Mouse (Mus musculus): ENCODE results near the gene Nubp2. TPM values are rescaled to one million over a fixed set of nuclear protein-coding genes. Genes with fewer than 3 reads are reported as not detected.
A peak's percentile ranks its signal among the peaks of the same experiment; 100 is the strongest.

Nubp2 gene
- polyA plus RNA-seq, 1 experiment, result 38.4 TPM

GRCm38 (mm10) chr17:24913984-24914383 lies 27.8 kb upstream of the Nubp2 start:
- no peak for TF ChIP-seq CTCF (conservative IDR thresholded peaks at IDR 0.05; ENCODE audit: insufficient read depth, insufficient read length, low read depth, low read length)
- TF ChIP-seq POLR2A (IDR thresholded peaks at IDR 0.05; ENCODE audit: low read depth, low read length), result no peak
- H3K27ac ChIP-seq (ENCODE audit: insufficient read depth, low read depth, low read length), result no peak overlapping the region
- no peaks in the 10 kb centered on the region for H3K4me1 ChIP-seq (ENCODE audit: control insufficient read depth, insufficient read depth, low read length)
- no peak for DNase-seq
- no peak overlapping the region for H3K4me3 ChIP-seq (ENCODE audit: insufficient read depth, low read depth, low read length)
- no peaks in the 10 kb centered on the region for H3K27me3 ChIP-seq (replicated peaks; ENCODE audit: control insufficient read depth, insufficient read depth, low read length)
- H3K36me3 ChIP-seq (ENCODE audit: control insufficient read depth, insufficient read depth, low read length), result no peaks in the 10 kb centered on the region; the same call in none of the 2 replicates

GRCm38 (mm10) chr17:24907591-24907990 lies 21.4 kb upstream of the Nubp2 start:
- DNase-seq, result no peak
- no peak overlapping the region for H3K4me3 ChIP-seq (ENCODE audit: insufficient read depth, low read depth, low read length)
- H3K36me3 ChIP-seq (ENCODE audit: control insufficient read depth, insufficient read depth, low read length), result peaks cover 2% of the 10 kb centered on the region
- H3K4me1 ChIP-seq (ENCODE audit: control insufficient read depth, insufficient read depth, low read length), result no peaks in the 10 kb centered on the region
- TF ChIP-seq CTCF (conservative IDR thresholded peaks at IDR 0.05; ENCODE audit: insufficient read depth, insufficient read length, low read depth, low read length) (no peak), POLR2A (IDR thresholded peaks at IDR 0.05; ENCODE audit: low read depth, low read length) (no peak)
- H3K27me3 ChIP-seq (replicated peaks; ENCODE audit: control insufficient read depth, insufficient read depth, low read length), result no peaks in the 10 kb centered on the region
- no peak overlapping the region for H3K27ac ChIP-seq (ENCODE audit: insufficient read depth, low read depth, low read length)
- 84% methylated on average over 2 of the region's 2 CpGs for WGBS

GRCm38 (mm10) chr17:24903767-24904166 lies 17.6 kb upstream of the Nubp2 start:
- DNase-seq, result no peak
- no peak overlapping the region for H3K4me3 ChIP-seq (ENCODE audit: insufficient read depth, low read depth, low read length)
- TF ChIP-seq POLR2A (IDR thresholded peaks at IDR 0.05; ENCODE audit: low read depth, low read length), result no peak
- TF ChIP-seq CTCF (conservative IDR thresholded peaks at IDR 0.05; ENCODE audit: insufficient read depth, insufficient read length, low read depth, low read length), result no peak
- 90% methylated on average over 9 of the region's 9 CpGs for WGBS
- peaks cover 4% of the 10 kb centered on the region for H3K36me3 ChIP-seq (ENCODE audit: control insufficient read depth, insufficient read depth, low read length)
- no peaks in the 10 kb centered on the region for H3K27me3 ChIP-seq (replicated peaks; ENCODE audit: control insufficient read depth, insufficient read depth, low read length)
- H3K27ac ChIP-seq (ENCODE audit: insufficient read depth, low read depth, low read length), result no peak overlapping the region
- no peaks in the 10 kb centered on the region for H3K4me1 ChIP-seq (ENCODE audit: control insufficient read depth, insufficient read depth, low read length)

GRCm38 (mm10) chr17:24902671-24903474 lies 16.7 kb upstream of the Nubp2 start:
- TF ChIP-seq POLR2A (IDR thresholded peaks at IDR 0.05; ENCODE audit: low read depth, low read length) (no peak), CTCF (conservative IDR thresholded peaks at IDR 0.05; ENCODE audit: insufficient read depth, insufficient read length, low read depth, low read length) (peak; percentile 47)
- Histone ChIP-seq H3K27ac (ENCODE audit: insufficient read depth, low read depth, low read length) (no peak overlapping the region), H3K4me3 (ENCODE audit: insufficient read depth, low read depth, low read length) (no peak overlapping the region), H3K36me3 (ENCODE audit: control insufficient read depth, insufficient read depth, low read length) (peaks cover 4% of the 10 kb centered on the region; the same call in 1 of the 2 replicates), H3K4me1 (ENCODE audit: control insufficient read depth, insufficient read depth, low read length) (no peaks in the 10 kb centered on the region), H3K27me3 (replicated peaks; ENCODE audit: control insufficient read depth, insufficient read depth, low read length) (no peaks in the 10 kb centered on the region)
- 63% methylated on average over 9 of the region's 9 CpGs for WGBS
- no peak for DNase-seq

- Histone ChIP-seq H3K27me3 (replicated peaks; ENCODE audit: control insufficient read depth, insufficient read depth, low read length) (no peaks in the 10 kb centered on the region), H3K4me1 (ENCODE audit: control insufficient read depth, insufficient read depth, low read length) (peaks cover 2% of the 10 kb centered on the region; the same call in 1 of the 2 replicates), H3K4me3 (ENCODE audit: insufficient read depth, low read depth, low read length) (no peak overlapping the region), H3K36me3 (ENCODE audit: control insufficient read depth, insufficient read depth, low read length) (peaks cover 4% of the 10 kb centered on the region; the same call in 1 of the 2 replicates), H3K27ac (ENCODE audit: insufficient read depth, low read depth, low read length) (no peak overlapping the region)
- no peak for DNase-seq
- 93% methylated on average over 5 of the region's 5 CpGs for WGBS
- TF ChIP-seq POLR2A (IDR thresholded peaks at IDR 0.05; ENCODE audit: low read depth, low read length), result no peak
- no peak for TF ChIP-seq CTCF (conservative IDR thresholded peaks at IDR 0.05; ENCODE audit: insufficient read depth, insufficient read length, low read depth, low read length)
Observed at GRCm38 (mm10) chr17:24902124-24902523, 16.0 kb upstream of the Nubp2 start.

GRCm38 (mm10) chr17:24900014-24900413 lies 13.9 kb upstream of the Nubp2 start:
- peaks cover 4% of the 10 kb centered on the region; the same call in 1 of the 2 replicates for H3K36me3 ChIP-seq (ENCODE audit: control insufficient read depth, insufficient read depth, low read length)
- H3K4me3 ChIP-seq (ENCODE audit: insufficient read depth, low read depth, low read length), result no peak overlapping the region
- no peak overlapping the region for H3K27ac ChIP-seq (ENCODE audit: insufficient read depth, low read depth, low read length)
- WGBS, result 92% methylated on average over 6 of the region's 6 CpGs
- peaks cover 5% of the 10 kb centered on the region; the same call in 1 of the 2 replicates for H3K4me1 ChIP-seq (ENCODE audit: control insufficient read depth, insufficient read depth, low read length)
- H3K27me3 ChIP-seq (replicated peaks; ENCODE audit: control insufficient read depth, insufficient read depth, low read length), result no peaks in the 10 kb centered on the region
- no peak for TF ChIP-seq CTCF (conservative IDR thresholded peaks at IDR 0.05; ENCODE audit: insufficient read depth, insufficient read length, low read depth, low read length)
- TF ChIP-seq POLR2A (IDR thresholded peaks at IDR 0.05; ENCODE audit: low read depth, low read length), result no peak
- DNase-seq, result no peak

- H3K27ac ChIP-seq (ENCODE audit: insufficient read depth, low read depth, low read length), result no peak overlapping the region
- H3K4me3 ChIP-seq (ENCODE audit: insufficient read depth, low read depth, low read length), result no peak overlapping the region
Observed at GRCm38 (mm10) chr17:24899153-24899552, 13.0 kb upstream of the Nubp2 start.

More at GRCm38 (mm10) chr17:24899153-24899552, 13.0 kb upstream of the Nubp2 start:
- WGBS, result 69% methylated on average over 5 of the region's 5 CpGs
- Histone ChIP-seq H3K27me3 (replicated peaks; ENCODE audit: control insufficient read depth, insufficient read depth, low read length) (no peaks in the 10 kb centered on the region), H3K4me1 (ENCODE audit: control insufficient read depth, insufficient read depth, low read length) (peaks cover 7% of the 10 kb centered on the region; the same call in 1 of the 2 replicates), H3K36me3 (ENCODE audit: control insufficient read depth, insufficient read depth, low read length) (peaks cover 2% of the 10 kb centered on the region; the same call in 1 of the 2 replicates)
- TF ChIP-seq POLR2A (IDR thresholded peaks at IDR 0.05; ENCODE audit: low read depth, low read length) (no peak), CTCF (conservative IDR thresholded peaks at IDR 0.05; ENCODE audit: insufficient read depth, insufficient read length, low read depth, low read length) (no peak)
- DNase-seq, result no peak
